Mouse (Mus musculus) neutrophil, adult 59 days (primary cell): ENCODE measurements around the gene St6gal1. TPM values are rescaled to one million over a fixed set of nuclear protein-coding genes. Genes with fewer than 3 reads are reported as not detected.

Experiments
- total RNA-seq, 2 experiments: library from RNA; stranded (reverse); gene quantifications; 1 replicate in 1 of 2; 2 replicates in 1 of 2; pipeline ENCODE4 v1.2.4; 2023

St6gal1 gene
- 1 to 10 TPM; 3.1 to 5.4 TPM for total RNA-seq

GRCm38 (mm10) chr16:23224671-23225068, at the start of gene St6gal1:
St6gal1 (plus strand) TSS chr16:23224740.

Other genes starting within 250 kb of the St6gal1 start
- gene Kng2, start 195.3 kb upstream of the St6gal1 start, total RNA-seq, result not detected
- gene Kng1, start 166.9 kb upstream of the St6gal1 start, total RNA-seq, result not detected
- gene Eif4a2, start 117.3 kb upstream of the St6gal1 start, total RNA-seq, result 100 to 1,000 TPM; 406 to 422 TPM
- gene Rfc4, start 97.0 kb upstream of the St6gal1 start, total RNA-seq, result 10 to 100 TPM; 15.6 to 18.5 TPM
- gene Adipoq, start 78.2 kb upstream of the St6gal1 start, total RNA-seq, result 1 to 10 TPM in 1 of 2 experiments, under 1 TPM in 1; 0.53 to 1.1 TPM
- gene Rtp1, start 204.4 kb downstream of the St6gal1 start, total RNA-seq, result not detected